Mouse (Mus musculus) brain, embryonic 14.5 days (tissue): ENCODE data around the gene Grk5. TPM values are rescaled to one million over a fixed set of nuclear protein-coding genes. Genes with fewer than 3 reads are reported as not detected.
A peak's percentile ranks its signal among the peaks of the same experiment; 100 is the strongest.

ENCODE experiments used
- DNase-seq: peaks from one replicate; pipeline ENCODE4 v3.0.0-alpha.2; 2011; ENCODE audit warnings: low read depth
- CTCF ChIP-seq: fragments of 200-500 bp; IDR thresholded peaks from 2 replicates; pipeline ENCODE4 v1.5.1; 2012; ENCODE audit warnings: inconsistent platforms, mild to moderate bottlenecking, moderate library complexity, borderline replicate concordance; ENCODE audit not compliant: insufficient read depth, insufficient read length; ENCODE audit errors: extremely low read depth
- POLR2A ChIP-seq: fragments of 200-500 bp; IDR thresholded peaks from 2 replicates; pipeline ENCODE4 v1.6.1; 2012; ENCODE audit warnings: mild to moderate bottlenecking, inconsistent platforms, borderline replicate concordance; ENCODE audit not compliant: poor library complexity, insufficient read depth, insufficient read length, severe bottlenecking; ENCODE audit errors: extremely low read depth
- polyA plus RNA-seq: library from polyadenylated mRNA; depleted of rRNA; stranded (reverse); fragments of >200 nt; gene quantifications from 2 replicates; pipeline ENCODE4 v1.2.3, GENCODE M21; 2012; rRNA removed

Grk5 gene
- polyA plus RNA-seq, 1 experiment: 6.8 TPM

- DNase-seq: no peak
- TF ChIP-seq CTCF: no peak
- TF ChIP-seq POLR2A: no peak
These were observed 241.5 kb downstream of the Grk5 start for GRCm38 (mm10) chr19:61131096-61131495.

GRCm38 (mm10) chr19:61138655-61139054, 249.1 kb downstream of the Grk5 start:
- no peak for DNase-seq
- TF ChIP-seq POLR2A (no peak), CTCF (no peak)

- TF ChIP-seq CTCF (no peak), POLR2A (0 out of 2 replicates have a peak, but pooled peaks have one; percentile 14)
These were observed 251.0 kb downstream of the Grk5 start, which contains the start of gene Zfp950 for GRCm38 (mm10) chr19:61140342-61141206. Gene Zfp950, minus strand, starts transcription at chr19:61140840.

GRCm38 (mm10) chr19:61141299-61141698, 251.8 kb downstream of the Grk5 start:
- no peak for TF ChIP-seq CTCF
- TF ChIP-seq POLR2A: no peak

More at GRCm38 (mm10) chr19:61140342-61141206, 251.0 kb downstream of the Grk5 start, which contains the start of gene Zfp950:
- peak; percentile 97 for DNase-seq

More at GRCm38 (mm10) chr19:61141299-61141698, 251.8 kb downstream of the Grk5 start:
- no peak for DNase-seq

Other genes starting within 250 kb of the Grk5 start
- gene Nanos1, start 133.8 kb upstream of the Grk5 start, polyA plus RNA-seq: 16.1 and 22.9 TPM in 2 replicates
- gene Eif3a, start 99.1 kb upstream of the Grk5 start, polyA plus RNA-seq: 56.2 and 90.5 TPM in 2 replicates
- gene Fam45a, start 78.2 kb upstream of the Grk5 start, polyA plus RNA-seq: 28.9 and 31.2 TPM in 2 replicates
- gene Sfxn4, start 28.3 kb upstream of the Grk5 start, polyA plus RNA-seq: 7.6 and 9.3 TPM in 2 replicates
- 69.2 and 69.8 TPM in 2 replicates for gene Prdx3, start 15.2 kb upstream of the Grk5 start, polyA plus RNA-seq